Mouse (Mus musculus): ENCODE measurements around the gene B2m.
"Not testable (repeated sequence)": the region's sequence is repeated elsewhere in the genome, so short reads cannot be mapped to it uniquely, and the experiment has no call there.

Gene B2m

DNA sequence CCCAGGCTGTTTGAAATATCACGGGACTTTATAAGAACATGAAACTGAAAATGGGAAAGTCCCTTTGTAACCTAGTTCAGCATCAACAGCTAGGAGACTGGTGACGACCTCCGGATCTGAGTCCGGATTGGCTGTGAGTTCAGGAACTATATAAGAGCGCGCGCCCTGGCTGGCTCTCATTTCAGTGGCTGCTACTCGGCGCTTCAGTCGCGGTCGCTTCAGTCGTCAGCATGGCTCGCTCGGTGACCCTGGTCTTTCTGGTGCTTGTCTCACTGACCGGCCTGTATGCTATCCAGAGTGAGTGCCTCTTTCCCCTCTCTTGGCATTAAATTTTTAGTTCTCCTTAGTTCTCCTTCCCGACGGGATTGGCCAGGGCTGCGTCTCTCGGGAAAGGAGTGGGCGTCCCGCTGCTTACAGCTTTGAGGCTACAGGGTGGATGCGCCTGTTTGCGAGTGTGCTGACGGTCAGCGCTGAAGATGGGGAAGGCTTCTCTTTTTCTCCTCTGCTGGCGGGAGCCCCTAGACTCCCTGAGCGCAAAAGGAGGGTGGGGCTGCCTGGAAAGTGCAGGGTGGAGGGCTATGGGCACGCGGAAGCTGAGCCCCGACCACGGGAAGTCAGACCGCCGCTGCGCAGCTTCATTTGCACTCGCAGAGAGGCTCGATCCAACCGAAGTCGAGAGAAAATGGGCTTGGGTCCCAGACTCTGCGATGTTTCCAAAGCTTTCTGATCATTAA, at the start of gene B2m:
Gene B2m (plus strand): TSS at position 179 of the 734 bp plus-strand sequence.
- peak; percentile 94 for DNase-seq (ENCODE audit: extremely low spot score, low spot score)

DNA sequence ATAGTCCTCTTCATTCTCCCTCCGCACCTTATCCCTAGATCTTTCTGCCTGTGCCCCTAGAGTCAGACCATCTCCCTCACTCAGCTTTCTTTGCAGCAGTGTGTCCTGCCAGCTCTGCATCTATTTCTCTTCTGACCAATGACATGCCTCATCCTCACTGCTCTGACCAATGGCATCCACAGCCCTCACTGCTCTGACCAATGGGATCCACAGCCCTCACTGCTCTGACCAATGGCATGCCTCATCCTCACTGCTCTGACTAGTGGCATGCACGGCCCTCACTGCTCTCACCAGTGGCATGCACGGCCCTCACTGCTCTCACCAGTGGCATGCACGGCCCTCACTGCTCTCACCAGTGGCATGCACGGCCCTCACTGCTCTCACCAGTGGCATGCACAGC, 49.8 kb upstream of the B2m start:
- not testable (repeated sequence) for DNase-seq (ENCODE audit: extremely low spot score, low spot score)

DNA sequence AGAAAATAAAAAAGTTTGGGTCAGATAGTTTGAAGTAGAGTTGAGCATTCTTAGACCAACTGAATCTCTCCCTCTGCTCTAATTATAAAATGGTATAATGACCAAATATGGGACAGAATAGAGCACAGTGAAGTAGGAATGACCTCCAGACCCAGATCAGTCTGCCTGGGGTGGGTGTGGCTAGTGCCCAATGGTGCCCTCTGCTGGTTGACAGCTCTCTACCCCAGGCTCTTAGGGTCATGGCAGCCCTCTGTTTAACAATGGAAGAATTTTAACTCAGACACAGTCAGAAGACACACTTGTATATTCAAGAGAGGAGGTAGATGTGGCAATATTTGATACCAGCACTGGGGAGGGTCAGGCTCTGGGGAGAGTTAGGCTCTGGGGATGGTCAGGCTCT, 45.4 kb upstream of the B2m start:
- no peak for DNase-seq (ENCODE audit: extremely low spot score, low spot score)

- DNase-seq (ENCODE audit: extremely low spot score, low spot score), result no peak
Observed at GRCm38 (mm10) chr2:122108101-122108500, 39.4 kb upstream of the B2m start.

DNA sequence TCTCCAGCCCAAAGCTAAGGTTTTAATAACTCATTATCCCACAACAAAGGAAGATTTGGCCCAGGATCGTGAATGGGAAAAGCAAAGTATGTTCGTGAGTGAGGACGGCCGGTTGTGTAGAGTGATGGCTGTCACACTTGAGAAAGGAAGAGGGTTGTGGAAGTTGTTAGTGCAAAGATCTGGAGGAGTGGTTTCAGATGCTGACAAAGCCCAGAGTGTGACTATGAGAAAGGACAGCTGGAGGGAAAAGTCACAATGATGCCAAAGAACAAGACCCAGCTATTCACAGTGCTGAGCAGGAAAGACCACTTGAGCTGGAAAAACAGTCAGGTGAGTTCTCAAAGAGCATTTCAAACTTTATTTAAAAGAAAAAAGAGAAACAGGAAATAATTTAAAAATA, 37.8 kb upstream of the B2m start:
- no peak for DNase-seq (ENCODE audit: extremely low spot score, low spot score)

DNA sequence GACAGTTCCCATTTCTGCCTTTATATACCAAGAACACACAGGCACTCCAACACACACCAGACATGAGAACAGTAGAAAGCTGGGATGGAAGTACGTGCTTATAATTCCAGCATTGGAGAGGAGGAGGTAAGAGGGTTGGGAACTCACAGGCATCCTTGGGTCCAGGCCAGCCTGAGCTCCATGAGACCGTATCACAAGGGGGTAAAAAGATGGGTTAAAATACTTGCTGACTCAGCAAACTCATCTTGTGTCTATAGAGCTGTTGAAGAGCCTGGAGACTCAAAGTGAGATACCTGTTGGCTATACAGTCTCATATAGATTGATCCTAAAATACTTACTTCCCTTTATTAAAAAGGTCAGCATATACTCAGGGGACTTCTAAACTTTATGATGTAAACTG, 30.6 kb upstream of the B2m start:
- DNase-seq (ENCODE audit: extremely low spot score, low spot score), result no peak

GRCm38 (mm10) chr2:122117961-122118958, 29.2 kb upstream of the B2m start, which contains the start of gene Spg11:
Gene Spg11, minus strand, starts transcription at chr2:122118386.
- peak; percentile 97 for DNase-seq (ENCODE audit: extremely low spot score, low spot score)

DNA sequence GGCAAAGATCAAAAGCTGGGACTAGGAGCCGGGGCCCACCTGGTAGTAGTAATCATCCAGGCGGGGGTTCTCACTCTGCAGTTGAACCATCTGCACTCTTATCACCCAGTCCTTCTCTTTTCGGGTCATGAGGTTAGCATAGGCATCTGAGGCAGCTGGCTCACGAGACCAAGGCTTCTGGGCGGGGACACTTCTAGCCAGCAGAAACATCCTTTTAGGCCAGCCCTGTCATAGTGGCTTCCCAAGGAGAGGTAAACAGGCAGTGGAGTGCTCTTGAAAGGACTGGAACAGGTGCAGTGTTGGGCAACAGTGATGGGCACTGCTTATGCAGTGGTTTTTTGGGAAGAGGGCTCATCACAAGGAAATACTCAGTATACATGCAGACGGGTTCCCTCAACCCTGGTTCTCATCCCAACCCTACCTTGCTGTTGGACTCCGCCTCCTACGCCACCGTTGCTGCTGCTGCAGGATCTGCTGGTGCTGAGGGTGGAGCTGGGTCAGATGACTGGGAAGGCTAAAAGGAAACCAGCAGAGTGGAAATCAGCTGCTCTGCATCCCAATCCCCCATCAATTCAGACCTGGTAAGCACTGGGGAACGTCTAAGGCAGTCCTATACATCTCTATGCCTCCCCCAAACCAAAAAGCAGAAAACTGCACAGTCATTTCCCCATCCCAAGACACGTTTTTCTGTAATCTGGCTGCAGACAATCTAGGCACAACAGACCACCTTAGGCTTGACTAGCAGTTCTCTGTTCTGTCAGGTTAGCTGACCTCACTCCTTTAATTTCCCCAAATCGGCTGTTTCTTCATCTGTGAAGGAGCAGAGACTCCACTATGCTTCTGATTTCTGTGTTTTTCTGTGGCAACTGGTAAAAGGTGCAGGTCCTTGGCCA, 21.6 kb upstream of the B2m start:
- DNase-seq (ENCODE audit: extremely low spot score, low spot score), result no peak

GRCm38 (mm10) chr2:122126765-122127347, 20.6 kb upstream of the B2m start:
- no peak for DNase-seq (ENCODE audit: extremely low spot score, low spot score)

DNA sequence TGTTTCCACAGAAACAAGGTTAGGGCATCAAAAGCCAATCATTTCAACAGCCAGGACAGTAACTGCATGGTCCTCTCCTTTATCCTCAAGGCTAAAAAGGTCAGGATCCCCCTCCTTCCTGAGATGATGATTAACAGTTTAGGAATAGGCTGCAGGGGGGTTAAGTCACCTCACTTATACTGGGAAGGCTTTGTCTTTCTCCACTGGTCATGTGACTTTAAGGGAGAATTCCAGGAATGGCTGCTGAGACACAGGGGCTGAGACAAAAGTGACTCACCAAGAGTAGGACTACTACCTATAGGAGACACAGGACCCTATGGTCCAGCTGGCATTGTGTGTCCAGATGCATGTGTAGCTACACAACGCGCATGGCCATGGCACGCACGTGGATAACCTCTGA, 19.9 kb upstream of the B2m start:
- no peak for DNase-seq (ENCODE audit: extremely low spot score, low spot score)

DNA sequence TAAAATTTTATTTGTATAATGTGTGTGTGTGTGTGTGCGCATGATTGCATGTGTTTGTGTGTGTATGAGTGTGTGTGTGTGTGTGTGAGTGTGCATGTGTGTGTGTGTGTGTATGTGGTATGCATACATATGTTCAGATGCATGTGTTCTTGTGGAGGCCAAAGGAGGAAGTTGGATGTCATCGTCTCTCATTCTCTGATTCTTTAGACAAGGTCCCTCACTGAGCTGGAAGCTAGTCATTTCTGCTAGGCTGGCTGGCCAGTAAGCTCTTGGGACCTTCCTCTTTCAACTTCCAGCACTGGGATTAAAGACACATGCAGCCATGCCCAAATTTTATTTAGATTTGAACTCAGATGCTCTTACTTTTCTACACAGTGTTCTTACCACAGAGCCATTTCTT, 15.4 kb upstream of the B2m start:
- DNase-seq (ENCODE audit: extremely low spot score, low spot score), result no peak

GRCm38 (mm10) chr2:122132618-122133017, 14.9 kb upstream of the B2m start:
- DNase-seq (ENCODE audit: extremely low spot score, low spot score), result no peak

DNA sequence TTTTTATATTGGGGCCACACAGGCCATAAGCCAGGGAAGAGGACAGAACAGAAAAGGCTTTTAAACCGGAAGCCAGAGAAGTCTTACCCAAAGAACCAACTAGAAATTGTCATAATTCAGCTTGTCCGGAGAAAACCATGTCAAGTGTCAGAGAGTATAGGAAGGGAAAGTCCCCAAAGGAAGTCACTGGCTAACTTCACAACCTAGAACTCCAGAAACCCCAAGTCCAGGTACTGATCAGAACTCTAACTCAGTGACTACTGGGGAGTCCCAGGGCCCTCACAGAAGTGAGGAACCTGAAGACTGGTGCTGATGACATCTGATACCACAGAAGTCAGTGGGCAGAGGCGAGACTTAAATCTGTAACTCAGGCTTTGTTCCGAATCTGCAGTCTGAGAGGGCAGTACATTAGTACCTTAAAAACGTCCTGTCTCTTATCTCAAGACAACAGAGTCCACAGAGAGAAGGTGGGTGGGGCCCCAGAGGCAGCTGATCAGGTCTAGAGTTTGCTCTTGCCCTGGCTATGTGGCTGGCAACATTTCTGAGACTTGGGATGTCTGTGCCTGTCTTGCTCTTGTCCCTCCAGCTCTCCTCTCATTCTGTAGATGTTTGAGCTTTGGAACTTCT, 9.5 kb upstream of the B2m start:
- DNase-seq (ENCODE audit: extremely low spot score, low spot score), result no peak

- DNase-seq (ENCODE audit: extremely low spot score, low spot score), result no peak
Observed at GRCm38 (mm10) chr2:122140815-122141214, 6.7 kb upstream of the B2m start.

- no peak for DNase-seq (ENCODE audit: extremely low spot score, low spot score)
Observed at GRCm38 (mm10) chr2:122141332-122141967, 6.0 kb upstream of the B2m start.

DNA sequence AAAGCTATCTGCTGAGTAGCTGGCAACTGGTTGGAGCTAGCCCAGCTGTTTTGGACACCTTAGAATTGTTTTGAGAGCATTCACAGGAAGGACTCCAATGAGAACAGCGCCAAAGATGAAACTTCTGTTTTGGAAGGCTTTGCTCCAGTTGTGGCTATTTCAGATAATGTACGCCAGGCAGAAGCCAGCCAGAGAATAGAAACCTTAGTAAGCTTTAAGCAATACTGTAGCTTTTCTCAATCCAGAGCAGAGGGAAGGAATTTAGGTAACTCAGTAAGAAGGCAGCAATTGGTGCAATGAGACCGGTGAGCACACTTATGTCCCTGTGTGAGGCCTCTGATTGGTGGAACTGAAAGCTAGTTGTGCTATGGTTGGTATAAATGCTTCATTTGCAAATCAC, 4.4 kb upstream of the B2m start:
- DNase-seq (ENCODE audit: extremely low spot score, low spot score), result no peak

DNA sequence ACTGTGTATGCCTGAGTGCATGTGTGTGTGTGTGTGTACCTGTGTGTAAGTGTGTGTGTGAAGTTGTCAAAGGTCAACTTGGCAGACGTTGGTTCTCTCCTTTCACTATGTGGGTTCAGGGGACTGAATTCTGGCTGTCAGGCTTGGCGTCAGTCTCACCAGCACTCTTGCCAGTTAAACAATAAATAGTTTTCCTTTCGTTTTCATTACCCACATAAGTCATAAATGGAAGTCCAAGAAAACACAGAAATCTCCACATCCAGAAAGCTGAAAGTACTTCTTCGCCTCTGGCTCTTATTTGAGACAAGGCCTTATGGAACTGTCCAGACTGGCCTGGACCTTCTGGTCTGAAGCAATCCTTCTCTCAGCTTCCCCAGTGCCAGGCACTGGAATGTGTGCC, 1.7 kb upstream of the B2m start:
- DNase-seq (ENCODE audit: extremely low spot score, low spot score), result no peak

GRCm38 (mm10) chr2:122146687-122147086, 799 bp upstream of the B2m start:
- DNase-seq (ENCODE audit: extremely low spot score, low spot score), result no peak

DNA sequence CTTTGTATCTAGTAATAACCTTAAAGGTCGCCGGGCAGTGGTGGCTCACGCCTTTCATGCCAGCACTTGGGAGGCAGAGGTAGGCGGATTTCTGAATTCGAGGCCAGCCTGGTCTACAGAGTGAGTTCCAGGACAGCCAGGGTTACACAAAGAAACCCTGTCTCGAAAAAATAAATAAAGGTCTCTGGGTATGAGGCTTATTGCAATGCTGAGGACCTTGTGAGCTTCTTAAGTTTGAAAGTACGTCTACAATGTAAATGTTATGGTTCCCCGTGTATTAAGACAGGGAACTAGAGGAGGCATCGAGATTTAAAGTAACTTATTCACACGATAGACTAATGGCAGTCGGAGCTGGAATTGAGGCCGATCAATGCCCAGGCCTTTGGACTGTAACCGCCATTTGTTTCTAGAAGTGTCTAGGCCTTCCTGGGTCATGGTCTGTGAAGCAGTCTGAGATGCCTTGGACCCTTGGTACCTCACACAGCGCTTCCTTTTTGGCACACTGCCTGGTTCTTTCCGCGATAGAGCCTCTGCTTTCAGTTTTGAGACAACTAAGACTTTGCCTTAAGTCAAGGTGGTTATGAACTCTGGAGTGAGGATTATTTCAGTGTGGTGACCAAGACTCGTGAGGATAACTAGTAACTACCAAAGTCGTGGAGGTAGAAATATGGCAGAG, 894 bp downstream of the B2m start:
- peak; percentile 18 for DNase-seq (ENCODE audit: extremely low spot score, low spot score)

All from neural tube, embryonic 10.5 days (tissue).